Mouse (Mus musculus) stomach, adult 2 months (tissue): ENCODE results near the gene Gpbp1l1. TPM values are rescaled to one million over a fixed set of nuclear protein-coding genes. Genes with fewer than 3 reads are reported as not detected.

Source experiments
- polyA plus RNA-seq: library from polyadenylated mRNA; depleted of rRNA; stranded (reverse); fragments of >200 nt; gene quantifications from 2 replicates; pipeline ENCODE4 v1.2.3, GENCODE M21; 2012; rRNA removed

The Gpbp1l1 gene
- polyA plus RNA-seq: 8.5 and 10.0 TPM in 2 replicates

DNA sequence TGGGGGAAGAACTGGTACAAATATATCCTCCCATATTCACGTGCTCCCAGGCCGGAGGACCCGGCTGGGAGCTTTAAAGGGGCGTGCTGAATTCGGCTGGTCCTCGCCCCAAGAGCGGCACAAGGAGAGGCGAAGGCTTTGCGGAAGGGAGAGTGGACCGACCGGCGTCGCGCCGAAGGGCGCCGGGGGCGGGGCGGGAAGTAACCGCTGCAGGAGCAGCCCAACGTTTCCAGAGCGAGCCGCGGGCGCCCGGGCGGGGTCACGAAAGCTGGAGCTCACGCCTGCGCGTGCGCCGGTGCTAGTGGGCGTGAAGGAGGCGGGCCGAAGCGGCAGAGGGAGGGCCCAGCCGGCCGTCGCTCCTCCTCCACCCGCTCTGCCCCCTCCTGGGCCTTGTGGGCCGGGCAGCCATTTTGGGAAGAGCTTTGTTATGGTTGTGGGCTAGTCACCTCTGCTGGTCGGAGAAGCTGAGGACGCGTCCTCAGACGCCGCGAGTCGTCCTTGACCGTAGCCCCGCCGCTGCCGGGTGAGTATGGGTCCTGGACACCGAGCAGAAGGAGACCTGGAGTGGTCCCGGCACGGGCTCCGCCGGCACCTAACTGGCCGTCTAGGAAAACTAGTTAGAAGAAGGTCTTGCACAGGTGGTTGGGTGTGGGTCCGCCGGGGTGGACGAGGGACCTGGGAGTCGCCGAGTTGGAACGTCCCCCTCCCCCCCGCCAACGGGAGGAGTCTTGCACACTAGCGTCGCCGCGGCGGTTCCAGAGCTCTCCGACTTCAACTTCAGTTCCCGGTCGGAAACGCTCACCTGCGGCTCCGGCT lies at the start of gene Gpbp1l1:
Gpbp1l1 (plus strand) TSS at position 353 of the 816 bp plus-strand sequence.

DNA sequence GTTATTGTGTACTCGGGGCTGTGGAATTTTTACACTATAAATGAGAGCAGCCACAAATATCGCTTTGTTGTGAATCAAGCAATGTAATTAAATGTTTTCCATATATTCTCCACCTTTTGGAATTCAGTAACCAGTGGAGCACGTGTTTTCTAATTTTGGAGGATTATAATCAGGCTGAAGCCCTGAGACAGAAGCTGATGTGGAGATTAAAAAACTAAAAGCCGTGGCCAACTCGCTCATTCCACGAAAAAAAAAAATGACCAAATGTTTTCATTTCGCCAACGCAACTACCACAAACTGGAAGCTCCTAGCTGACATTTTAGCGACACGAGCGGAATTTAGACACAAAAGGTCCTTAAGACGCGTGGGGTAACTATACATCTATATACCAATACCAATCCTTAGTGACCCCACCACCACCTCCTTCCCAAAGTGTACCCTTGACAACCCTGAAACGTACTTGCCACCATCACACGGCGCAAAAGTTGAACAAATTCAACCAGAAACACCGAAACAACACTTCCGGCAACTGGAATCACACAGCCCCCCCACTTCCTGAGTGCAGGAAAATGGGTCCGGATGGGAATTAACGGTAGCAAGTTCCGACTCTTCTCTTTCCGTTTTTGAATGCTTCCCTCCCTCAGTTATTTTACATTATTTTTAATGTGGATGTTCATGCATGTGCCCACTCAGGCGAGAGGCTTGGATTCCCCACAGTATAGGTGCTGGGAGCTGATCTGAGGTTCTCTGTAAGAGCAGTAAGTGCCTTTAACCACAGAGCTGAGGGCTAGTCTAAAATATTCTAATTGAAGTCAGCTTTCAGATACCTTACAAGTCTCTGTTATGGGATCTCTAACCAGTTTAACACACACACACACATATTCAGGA lies 1.8 kb upstream of the Gpbp1l1 start, which contains the start of gene Tmem69:
Tmem69 (minus strand) TSS at position 524 of the 888 bp plus-strand sequence.

DNA sequence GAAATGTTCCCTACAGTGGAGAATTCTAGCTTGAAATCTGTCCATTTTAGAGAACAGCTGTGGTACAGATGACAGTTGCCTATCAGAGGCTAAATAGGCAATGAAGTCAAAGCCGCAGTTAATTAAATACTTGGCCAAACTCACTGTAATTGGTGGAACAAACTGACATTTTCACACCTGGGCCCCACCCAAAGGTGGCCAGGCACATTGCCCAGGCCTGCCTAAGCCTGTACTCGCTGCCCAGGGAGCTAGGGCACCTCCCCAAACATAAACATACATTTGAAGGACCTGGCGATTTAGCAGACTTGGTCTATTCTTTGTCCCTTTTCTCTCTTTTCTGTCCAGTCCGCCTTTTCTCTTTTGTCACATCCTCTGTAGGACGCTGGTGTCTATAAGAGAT lies 38.9 kb downstream of the Gpbp1l1 start, which contains the start of gene Ccdc17:
Ccdc17 (plus strand) TSS at position 276 of the 400 bp plus-strand sequence.

DNA sequence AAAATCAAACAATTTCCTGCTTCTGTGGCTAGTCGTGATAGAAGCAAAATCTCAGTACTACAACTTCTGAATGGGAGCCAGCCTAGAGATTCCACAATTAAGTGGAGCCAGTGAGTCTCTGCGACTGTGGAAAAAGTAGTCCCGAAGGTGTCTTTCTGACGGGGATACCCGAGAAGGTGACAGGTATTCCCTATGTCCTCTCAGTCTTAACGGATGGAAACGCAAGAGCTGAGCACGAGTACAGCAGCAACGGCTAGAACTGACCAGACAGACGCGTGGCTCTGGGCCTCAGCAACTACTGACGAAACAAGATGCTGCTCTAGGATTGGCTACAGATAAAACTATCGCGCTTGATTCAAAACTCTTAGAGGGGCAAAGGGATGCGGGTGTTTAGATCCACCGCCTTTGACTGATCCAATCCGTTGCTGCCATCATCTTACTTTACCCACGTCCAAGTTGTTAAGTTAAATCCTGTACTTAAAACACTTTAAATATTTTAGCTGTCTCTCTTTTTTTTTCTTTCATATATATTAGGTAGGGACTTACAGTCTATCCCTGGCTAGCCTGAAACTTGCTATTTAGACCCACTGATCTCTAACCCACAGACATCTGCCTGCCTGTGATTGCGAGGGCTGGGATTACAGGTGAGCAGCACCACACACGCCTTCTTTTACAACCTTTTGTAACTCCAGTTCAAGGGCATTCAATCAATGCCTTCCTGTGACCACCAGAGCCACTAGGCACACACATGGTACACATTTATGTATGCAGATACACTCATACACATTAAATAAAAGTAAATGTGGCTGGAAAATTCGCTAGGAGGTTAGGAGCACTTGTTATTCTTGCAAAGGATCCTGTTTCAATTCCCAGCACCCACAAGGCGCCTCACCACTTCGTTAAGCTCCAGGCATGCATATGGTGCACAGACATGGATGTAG lies 70.5 kb downstream of the Gpbp1l1 start, which contains the start of gene Nasp:
Nasp (minus strand) TSS at position 220 of the 941 bp plus-strand sequence.

Other genes with a start within 250 kb of the Gpbp1l1 start
- gene Mast2, start 93.5 kb upstream of the Gpbp1l1 start, polyA plus RNA-seq: 43.6 and 44.9 TPM in 2 replicates
- 0.18 and 0.27 TPM in 2 replicates for gene Ipp, start 50.1 kb upstream of the Gpbp1l1 start, polyA plus RNA-seq
- gene Tmem69, start 1.7 kb upstream of the Gpbp1l1 start, polyA plus RNA-seq: 1.1 and 1.5 TPM in 2 replicates
- gene Ccdc17, start 39.0 kb downstream of the Gpbp1l1 start, polyA plus RNA-seq: 3.2 and 3.3 TPM in 2 replicates
- gene Nasp, start 70.3 kb downstream of the Gpbp1l1 start, polyA plus RNA-seq: 0.74 and 1.0 TPM in 2 replicates
- 272 and 380 TPM in 2 replicates for gene Akr1a1, start 94.0 kb downstream of the Gpbp1l1 start, polyA plus RNA-seq
- gene Prdx1, start 127.9 kb downstream of the Gpbp1l1 start, polyA plus RNA-seq: 15.3 and 19.3 TPM in 2 replicates
- 3.1 and 4.9 TPM in 2 replicates for gene Mmachc, start 150.7 kb downstream of the Gpbp1l1 start, polyA plus RNA-seq
- 8.5 and 12.1 TPM in 2 replicates for gene Ccdc163, start 150.9 kb downstream of the Gpbp1l1 start, polyA plus RNA-seq
- 0.76 and 0.88 TPM in 2 replicates for gene Tesk2, start 163.3 kb downstream of the Gpbp1l1 start, polyA plus RNA-seq
- 5.2 and 5.8 TPM in 2 replicates for gene Toe1, start 250.0 kb downstream of the Gpbp1l1 start, polyA plus RNA-seq